Mouse (Mus musculus) urinary bladder, postnatal 25 days (tissue): ENCODE measurements around the gene Nsd1.

Experiments used
- DNase-seq: peaks from one replicate; pipeline ENCODE4 v3.0.0; 2022; ENCODE audit warnings: low spot score

The Nsd1 gene

GRCm38 (mm10) chr13:55329683-55330566 is 120.3 kb downstream of the Nsd1 start, which contains the start of gene Mxd3:
Gene Mxd3 (minus strand): TSS chr13:55329823.
- peak; percentile 66 for DNase-seq

- DNase-seq = no peak
Observed at GRCm38 (mm10) chr13:55330567-55331400, 121.2 kb downstream of the Nsd1 start.

- no peak for DNase-seq
Observed at GRCm38 (mm10) chr13:55332331-55332730, 122.7 kb downstream of the Nsd1 start.

GRCm38 (mm10) chr13:55335701-55336100 is 126.1 kb downstream of the Nsd1 start:
- DNase-seq = no peak

GRCm38 (mm10) chr13:55337341-55337975 is 127.9 kb downstream of the Nsd1 start:
- no peak for DNase-seq

- DNase-seq = no peak
Observed at GRCm38 (mm10) chr13:55338131-55339054, 128.8 kb downstream of the Nsd1 start.

- DNase-seq = no peak
Observed at GRCm38 (mm10) chr13:55339259-55339658, 129.7 kb downstream of the Nsd1 start.

- no peak for DNase-seq
Observed at GRCm38 (mm10) chr13:55342469-55342868, 132.9 kb downstream of the Nsd1 start.

GRCm38 (mm10) chr13:55344286-55344685 is 134.7 kb downstream of the Nsd1 start:
- no peak for DNase-seq

- no peak for DNase-seq
Observed at GRCm38 (mm10) chr13:55346745-55347144, 137.2 kb downstream of the Nsd1 start.

GRCm38 (mm10) chr13:55361145-55361544 is 151.6 kb downstream of the Nsd1 start:
- DNase-seq = no peak

- no peak for DNase-seq
Observed at GRCm38 (mm10) chr13:55361974-55362452, 152.4 kb downstream of the Nsd1 start.

GRCm38 (mm10) chr13:55362453-55363060 is 153.0 kb downstream of the Nsd1 start, which contains the start of gene Lman2:
Gene Lman2 (minus strand): TSS chr13:55362783.
- peak; percentile 83 for DNase-seq
